Comparison of ENCODE assay signal across 18 mouse cellular contexts in the genomic region with DNA sequence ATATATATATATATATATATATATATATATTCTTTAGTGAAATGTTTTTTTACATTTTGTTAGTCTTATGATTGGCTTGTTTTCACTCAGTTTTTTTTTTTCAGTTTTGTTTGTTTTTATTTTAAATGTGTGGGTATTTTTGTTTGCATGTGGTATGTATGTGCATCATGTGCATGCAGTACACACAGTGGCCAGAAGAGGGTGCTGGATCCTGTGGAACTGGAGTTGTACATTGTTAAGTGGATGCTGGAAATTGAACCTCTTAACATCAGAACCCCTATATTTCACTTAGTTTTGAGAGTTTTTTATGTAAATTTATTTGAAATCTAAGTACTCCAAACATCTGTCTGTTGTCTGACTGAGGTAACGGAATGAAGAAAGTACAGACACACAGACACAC. TPM values are rescaled to one million over a fixed set of nuclear protein-coding genes. Genes with fewer than 3 reads are reported as not detected.
A peak's percentile ranks its signal among the peaks of the same experiment; 100 is the strongest.
DNase-seq lines count a peak whose midpoint lies in the region; TF ChIP-seq lines count a peak whose summit lies in the region.
"Had no signal": no experiment of that assay in that cellular context is flagged by ENCODE, and none has a peak within 500 bp of the region (broad histone marks: within the 10 kb centered on the region; RNA-seq: fewer than 3 reads in every experiment).

No protein-coding gene starts in this region.

- intact Hi-C loops in gastrocnemius, adult 2 months (cut with DNase I) = no loop called here
- intact Hi-C loops in left cerebral cortex, adult 2 months (cut with DNase I) = no loop called here
- intact Hi-C loops in left cerebral cortex, postnatal 36 days (cut with DNase I) = no loop called here

- TF ChIP-seq CTCF in gastrocnemius, adult 2 months (IDR thresholded peaks at IDR 0.05) = peak; percentile 10; the same call in 1 of the 2 replicates
- TF ChIP-seq CTCF in left cerebral cortex, adult 2 months (IDR thresholded peaks at IDR 0.05) = peak; percentile 28

- H3K4me3 ChIP-seq in gastrocnemius, adult 2 months = no peak overlapping the region
- no peak overlapping the region for H3K4me3 ChIP-seq in left cerebral cortex, adult 2 months
- H3K4me3 ChIP-seq: heart, embryonic 13.5 days; limb, embryonic 15.5 days; neural tube, embryonic 12.5 days had no signal

- H3K27ac ChIP-seq in gastrocnemius, adult 2 months = no peak overlapping the region
- H3K27ac ChIP-seq in left cerebral cortex, adult 2 months = no peak overlapping the region
- H3K27ac ChIP-seq: heart, embryonic 13.5 days; limb, embryonic 15.5 days; neural tube, embryonic 12.5 days had no signal

- DNase-seq in gastrocnemius, adult 2 months = no peak
- no peak for DNase-seq in gastrocnemius, postnatal 10 days
- DNase-seq in left cerebral cortex, adult 2 months (ENCODE audit: extremely low spot score in 1 of 2, low spot score in 2 of 2) = no peak
- no peak for DNase-seq in left cerebral cortex, postnatal 36 days (ENCODE audit: low spot score in 2 of 2)
- DNase-seq in 3T3-L1 (ENCODE audit: low read depth, low spot score) = peak; percentile 21
- peak; percentile 17 for DNase-seq in NIH3T3 (ENCODE audit: low read depth)
- DNase-seq in frontal cortex, postnatal 25 days (ENCODE audit: low spot score in 2 of 2) = no peak
- no peak for DNase-seq in adrenal gland, postnatal 25 days
- DNase-seq: adrenal gland, adult 2 months; B cell, adult 2 months; cerebellum, adult 9-10 months; heart, postnatal 36 days; spleen, adult 18-20 months; thymus, adult 2 months had no signal

RNA-seq across cellular contexts. Expression of a gene that starts 21.3 kb away (rescaled TPM):
- under 1 TPM; 0.64 to 0.92 TPM for total RNA-seq in gastrocnemius, adult 2 months (2021)
- 1 to 10 TPM; 1.6 TPM for total RNA-seq in gastrocnemius, postnatal 10 days (2021)
- total RNA-seq in left cerebral cortex, adult 2 months (2021) = 10 to 100 TPM; 90.3 to 93.9 TPM
- total RNA-seq in left cerebral cortex, postnatal 36 days (2021) = 10 to 100 TPM; 90.6 to 96.2 TPM
- 36.6 and 36.9 TPM in 2 replicates for total RNA-seq in adrenal gland, postnatal 25 days (2021)
- total RNA-seq: megakaryocyte-erythroid progenitor cell, adult 5-6 weeks had no signal

Comparison
In these comparisons a context has a peak if more than half of its experiments do, and no peak if none do; other contexts are left out.
1. DNase-seq: peak in 3T3-L1 (single experiment) and NIH3T3 (single experiment); none in gastrocnemius, adult 2 months (single experiment), gastrocnemius, postnatal 10 days (single experiment), left cerebral cortex, adult 2 months (0 of 2), left cerebral cortex, postnatal 36 days (0 of 2), frontal cortex, postnatal 25 days (0 of 2) and adrenal gland, postnatal 25 days (single experiment).
2. RNA of a gene that starts 21.3 kb away (total RNA-seq): 90.6 to 96.2 TPM in left cerebral cortex, postnatal 36 days, 90.3 to 93.9 TPM in left cerebral cortex, adult 2 months and 36.6 to 36.9 TPM in adrenal gland, postnatal 25 days; 1.6 TPM in gastrocnemius, postnatal 10 days and 0.64 to 0.92 TPM in gastrocnemius, adult 2 months; every median in the first group is over 10 times any median in the second.